Comparison of ENCODE assay signal across 8 mouse cellular contexts in the genomic region with DNA sequence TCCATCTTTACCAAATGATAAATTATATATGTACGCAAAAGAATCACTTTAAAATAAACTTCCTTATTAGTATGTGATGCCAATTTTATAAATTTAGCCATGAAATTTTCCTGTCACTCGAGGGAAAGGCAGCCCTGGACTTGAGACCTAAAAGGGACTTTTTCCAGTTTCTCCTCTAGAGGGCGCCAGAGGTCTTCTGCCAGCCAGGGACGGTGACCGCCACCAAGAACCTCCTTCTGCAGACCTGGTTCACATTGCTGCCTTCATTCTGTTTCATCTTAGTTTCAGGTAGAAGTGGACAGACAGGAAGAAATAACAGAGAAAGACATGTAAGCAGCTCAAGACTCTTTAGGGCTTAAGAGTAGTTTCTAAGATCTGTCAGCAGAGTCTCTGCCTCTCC. TPM values are rescaled to one million over a fixed set of nuclear protein-coding genes. Genes with fewer than 3 reads are reported as not detected.
DNase-seq lines count a peak whose midpoint lies in the region; ATAC-seq and TF ChIP-seq lines count a peak whose summit lies in the region.

No protein-coding gene starts in this region.

- no peak overlapping the region for H3K4me2 ChIP-seq in heart, embryonic 11.5 days
- no peak overlapping the region for H3K4me2 ChIP-seq in forebrain, postnatal 0 days (ENCODE audit: low read depth)
- H3K4me2 ChIP-seq in hindbrain, embryonic 15.5 days, result peak overlapping the region; percentile 4; the same call in 1 of the 2 replicates

- H3K4me1 ChIP-seq in heart, embryonic 11.5 days (ENCODE audit: control insufficient read depth, insufficient read depth, low read length), result peaks cover 6% of the 10 kb centered on the region
- peaks cover 3% of the 10 kb centered on the region; the same call in 1 of the 2 replicates for H3K4me1 ChIP-seq in forebrain, postnatal 0 days (ENCODE audit: insufficient read depth)
- H3K4me1 ChIP-seq in hindbrain, embryonic 15.5 days (replicated peaks), result peaks cover 7% of the 10 kb centered on the region; the same call in 1 of the 2 replicates

- H3K9me3 ChIP-seq in heart, embryonic 11.5 days (replicated peaks; ENCODE audit: control insufficient read depth, low read length), result no peaks in the 10 kb centered on the region
- no peaks in the 10 kb centered on the region for H3K9me3 ChIP-seq in forebrain, postnatal 0 days (ENCODE audit: low read length)
- no peaks in the 10 kb centered on the region for H3K9me3 ChIP-seq in hindbrain, embryonic 15.5 days

- no peaks in the 10 kb centered on the region for H3K36me3 ChIP-seq in heart, embryonic 11.5 days (ENCODE audit: control insufficient read depth, insufficient read depth, low read length)
- no peaks in the 10 kb centered on the region for H3K36me3 ChIP-seq in forebrain, postnatal 0 days (ENCODE audit: insufficient read depth)
- H3K36me3 ChIP-seq in hindbrain, embryonic 15.5 days, result no peaks in the 10 kb centered on the region

- under 1% methylated on average over 5 of the region's 5 CpGs for WGBS in heart, embryonic 11.5 days (ENCODE audit: insufficient replicate concordance)
- WGBS in forebrain, postnatal 0 days, result 1% methylated on average over 5 of the region's 5 CpGs
- WGBS in hindbrain, embryonic 15.5 days, result 2% methylated on average over 5 of the region's 5 CpGs

- peak; percentile 70 to 85 for DNase-seq in heart, adult 18-20 months
- DNase-seq in cerebellum, adult 18-20 months, result peak; percentile 41 to 58
- peak; percentile 86 for DNase-seq in forebrain, postnatal 0 days
- peak; percentile 70 to 80 for DNase-seq in layer of hippocampus, postnatal 14 days (ENCODE audit: low spot score in 2 of 2)
- DNase-seq in skeletal muscle tissue, adult 2 months (ENCODE audit: low read depth, low spot score), result peak; percentile 71

- no peak overlapping the region for H3K27ac ChIP-seq in heart, embryonic 11.5 days (ENCODE audit: low read depth, low read length)
- H3K27ac ChIP-seq in forebrain, postnatal 0 days (ENCODE audit: low read depth, low read length), result no peak overlapping the region
- no peak overlapping the region for H3K27ac ChIP-seq in hindbrain, embryonic 15.5 days (replicated peaks)

- TF ChIP-seq CTCF in forebrain, postnatal 0 days (IDR thresholded peaks at IDR 0.05; ENCODE audit: low read depth), result peak; percentile 93

- ATAC-seq in heart, embryonic 11.5 days (replicated peaks; ENCODE audit: insufficient number of reproducible peaks, low FRiP score, low TSS enrichment), result no peak
- ATAC-seq in forebrain, postnatal 0 days, result peak; percentile 42
- peak; percentile 80 for ATAC-seq in hindbrain, embryonic 15.5 days (ENCODE audit: low FRiP score, low read depth)
- ATAC-seq in megakaryocyte-erythroid progenitor cell, adult 5-6 weeks (replicated peaks; ENCODE audit: low FRiP score, low TSS enrichment, poor library complexity, severe bottlenecking), result peak; percentile 76

- H3K9ac ChIP-seq in heart, embryonic 11.5 days (ENCODE audit: low read depth, low read length), result no peak overlapping the region
- no peak overlapping the region for H3K9ac ChIP-seq in forebrain, postnatal 0 days
- no peak overlapping the region for H3K9ac ChIP-seq in hindbrain, embryonic 15.5 days

- H3K4me3 ChIP-seq in heart, embryonic 11.5 days (ENCODE audit: low read depth, low read length), result no peak overlapping the region
- no peak overlapping the region for H3K4me3 ChIP-seq in forebrain, postnatal 0 days (ENCODE audit: low read depth, low read length)
- H3K4me3 ChIP-seq in hindbrain, embryonic 15.5 days, result no peak overlapping the region

- no peaks in the 10 kb centered on the region for H3K27me3 ChIP-seq in heart, embryonic 11.5 days (ENCODE audit: control insufficient read depth, insufficient read depth, low read length)
- no peaks in the 10 kb centered on the region for H3K27me3 ChIP-seq in forebrain, postnatal 0 days (ENCODE audit: insufficient read depth, low read length)
- 0 out of 2 replicates have a peak, but pooled peaks cover 3% of the 10 kb centered on the region for H3K27me3 ChIP-seq in hindbrain, embryonic 15.5 days

RNA-seq across cellular contexts. Expression of a gene that starts 44.6 kb away (rescaled TPM):
- total RNA-seq in heart, adult 18-20 months (2021), result 10 to 100 TPM; 17.1 to 18.9 TPM
- 146 and 178 TPM in 2 replicates for polyA plus RNA-seq in heart, embryonic 11.5 days (2014; fragmentation: Nextera tagmentation; extraction: Ambion mirVana)
- 17.3 and 26.8 TPM in 2 replicates for total RNA-seq in forebrain, postnatal 0 days (2014; rRNA removed)
- 18.5 and 18.6 TPM in 2 replicates for polyA plus RNA-seq in forebrain, postnatal 0 days (2015; fragmentation: Nextera tagmentation; extraction: Ambion mirVana)
- polyA plus RNA-seq in hindbrain, embryonic 15.5 days (2015; fragmentation: Nextera tagmentation; extraction: Ambion mirVana), result 45.7 and 48.2 TPM in 2 replicates
- 10 to 100 TPM in 1 of 2 experiments, 1 to 10 TPM in 1; 8.6 to 17.2 TPM for total RNA-seq in layer of hippocampus, postnatal 14 days (2021)
- total RNA-seq in megakaryocyte-erythroid progenitor cell, adult 5-6 weeks (2014; fragmentation: Nextera tagmentation), result not detected in 2 replicates
- total RNA-seq in megakaryocyte-erythroid progenitor cell, adult 5-6 weeks (2017), result 0.23 TPM in 1 of 2 replicates, not detected in the other

Comparison
In these comparisons a context has a peak if more than half of its experiments do, and no peak if none do; other contexts are left out.
1. RNA of a gene that starts 44.6 kb away (total RNA-seq): 17.3 to 26.8 TPM in forebrain, postnatal 0 days, 17.1 to 18.9 TPM in heart, adult 18-20 months and 8.6 to 17.2 TPM in layer of hippocampus, postnatal 14 days; 0.23 TPM in megakaryocyte-erythroid progenitor cell, adult 5-6 weeks; every median in the first group is over 4 times any median in the second.
2. Peak in every context shown above with its lines, with median percentiles within 50 percentile points of each other: DNase-seq.